In the genomic region with DNA sequence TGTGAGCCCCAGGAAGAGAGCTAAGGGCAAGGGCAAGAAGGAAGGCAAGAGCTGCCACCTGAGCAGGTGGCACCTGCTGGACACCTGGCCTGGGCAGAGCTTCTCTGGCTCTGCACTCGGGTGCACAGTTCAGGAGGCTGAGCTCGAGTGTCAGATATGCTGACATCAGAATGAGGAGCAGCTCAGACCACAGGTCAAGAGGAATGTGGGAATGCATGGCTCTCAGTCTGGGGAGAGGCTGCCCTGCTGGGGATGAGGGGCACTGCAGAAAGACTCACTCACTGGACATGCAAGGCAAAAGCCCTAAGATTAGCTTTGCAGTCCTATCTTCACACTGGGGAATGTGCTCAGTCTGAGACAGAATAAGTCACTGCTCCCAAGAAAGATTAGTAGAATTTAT, we compare ENCODE assay signal across 26 mouse cellular contexts. TPM values are rescaled to one million over a fixed set of nuclear protein-coding genes. Genes with fewer than 3 reads are reported as not detected.
A peak's percentile ranks its signal among the peaks of the same experiment; 100 is the strongest.
DNase-seq lines count a peak whose midpoint lies in the region; ATAC-seq lines count a peak whose summit lies in the region.
"Had no signal": no experiment of that assay in that cellular context is flagged by ENCODE, and none has a peak within 500 bp of the region (broad histone marks: within the 10 kb centered on the region; RNA-seq: fewer than 3 reads in every experiment).

No protein-coding gene starts in this region.

- ATAC-seq in midbrain, embryonic 15.5 days (replicated peaks): 0 out of 2 replicates have a peak, but pooled peaks have one; percentile 20
- ATAC-seq in midbrain, embryonic 16.5 days: no peak
- ATAC-seq in frontal cortex, adult (ENCODE audit: low TSS enrichment): no peak
- ATAC-seq: intestine, embryonic 15.5 days had no signal

- WGBS in midbrain, embryonic 15.5 days: 80% methylated on average over 2 of the region's 2 CpGs
- 53% methylated on average over 2 of the region's 2 CpGs for WGBS in midbrain, embryonic 16.5 days

- H3K4me1 ChIP-seq in midbrain, embryonic 15.5 days: no peaks in the 10 kb centered on the region
- H3K4me1 ChIP-seq in midbrain, embryonic 16.5 days (ENCODE audit: control insufficient read depth, insufficient read depth, low read length): no peaks in the 10 kb centered on the region
- H3K4me1 ChIP-seq: heart, embryonic 13.5 days; intestine, embryonic 15.5 days; midbrain, embryonic 12.5 days; neural tube, embryonic 13.5 days had no signal

- H3K4me3 ChIP-seq in midbrain, embryonic 15.5 days: no peak overlapping the region
- no peak overlapping the region for H3K4me3 ChIP-seq in midbrain, embryonic 16.5 days (ENCODE audit: low read depth, low read length)
- H3K4me3 ChIP-seq: gastrocnemius, adult 2 months; heart, embryonic 13.5 days; intestine, embryonic 15.5 days; left cerebral cortex, adult 2 months; midbrain, embryonic 12.5 days; neural tube, embryonic 13.5 days had no signal

- H3K27me3 ChIP-seq in midbrain, embryonic 15.5 days (replicated peaks): no peaks in the 10 kb centered on the region
- H3K27me3 ChIP-seq in midbrain, embryonic 16.5 days (ENCODE audit: control insufficient read depth, insufficient read depth, low read depth, low read length): no peaks in the 10 kb centered on the region
- H3K27me3 ChIP-seq: heart, embryonic 13.5 days; intestine, embryonic 15.5 days; midbrain, embryonic 12.5 days; neural tube, embryonic 13.5 days had no signal

- H3K9me3 ChIP-seq in midbrain, embryonic 15.5 days: no peaks in the 10 kb centered on the region
- H3K9me3 ChIP-seq in midbrain, embryonic 16.5 days (replicated peaks; ENCODE audit: control insufficient read depth, low read length, poor library complexity, severe bottlenecking): no peaks in the 10 kb centered on the region
- H3K9me3 ChIP-seq: heart, embryonic 13.5 days; intestine, embryonic 15.5 days; midbrain, embryonic 12.5 days; neural tube, embryonic 13.5 days had no signal

- no peak overlapping the region for H3K27ac ChIP-seq in midbrain, embryonic 15.5 days
- H3K27ac ChIP-seq in midbrain, embryonic 16.5 days (ENCODE audit: low read length): no peak overlapping the region
- H3K27ac ChIP-seq: gastrocnemius, adult 2 months; heart, embryonic 13.5 days; hindbrain, embryonic 14.5 days; intestine, embryonic 15.5 days; left cerebral cortex, adult 2 months; macrophage; midbrain, embryonic 12.5 days; neural tube, embryonic 13.5 days had no signal

- no peak overlapping the region for H3K9ac ChIP-seq in midbrain, embryonic 15.5 days
- H3K9ac ChIP-seq in midbrain, embryonic 16.5 days (ENCODE audit: low read depth, low read length): no peak overlapping the region
- H3K9ac ChIP-seq: heart, embryonic 13.5 days; hindbrain, embryonic 14.5 days; intestine, embryonic 15.5 days; lung, embryonic 14.5 days; midbrain, embryonic 12.5 days; neural tube, embryonic 13.5 days had no signal

- DNase-seq in cerebellum, postnatal 10 days: peak; percentile 18 to 29
- DNase-seq in cerebellum, adult 11-12 months: no peak
- peak; percentile 41 for DNase-seq in kidney, postnatal 10 days
- DNase-seq in gastrocnemius, postnatal 10 days: no peak
- DNase-seq: cerebellum, postnatal 36 days; gastrocnemius, adult 2 months; layer of hippocampus, adult 9-11 months; lung, embryonic 14.5 days; right cerebral cortex, adult 18-20 months; thymus, postnatal 36 days had no signal

- H3K4me2 ChIP-seq in midbrain, embryonic 15.5 days: no peak overlapping the region
- H3K4me2 ChIP-seq in midbrain, embryonic 16.5 days (ENCODE audit: low read length): no peak overlapping the region
- H3K4me2 ChIP-seq: heart, embryonic 13.5 days; hindbrain, embryonic 14.5 days; intestine, embryonic 15.5 days; liver, embryonic 11.5 days; lung, embryonic 14.5 days; midbrain, embryonic 12.5 days; neural tube, embryonic 13.5 days had no signal

- no peaks in the 10 kb centered on the region for H3K36me3 ChIP-seq in midbrain, embryonic 15.5 days (replicated peaks)
- no peaks in the 10 kb centered on the region for H3K36me3 ChIP-seq in midbrain, embryonic 16.5 days (ENCODE audit: control insufficient read depth, insufficient read depth, low read length)
- H3K36me3 ChIP-seq: heart, embryonic 13.5 days; intestine, embryonic 15.5 days; midbrain, embryonic 12.5 days; neural tube, embryonic 13.5 days had no signal

RNA-seq across cellular contexts. Expression of gene Ankrd34b, which starts 23.6 kb away (rescaled TPM):
- polyA plus RNA-seq in midbrain, embryonic 15.5 days (2015; fragmentation: Nextera tagmentation; extraction: Ambion mirVana): 2.2 and 2.6 TPM in 2 replicates
- 3.6 and 3.8 TPM in 2 replicates for polyA plus RNA-seq in midbrain, embryonic 16.5 days (2015; fragmentation: Nextera tagmentation; extraction: Ambion mirVana)
- total RNA-seq in gastrocnemius, postnatal 10 days (2021): under 1 TPM in 1 of 2 experiments, not detected in 1; 0.07 TPM
- total RNA-seq: CH12.LX; gastrocnemius, adult 2 months; granulocyte monocyte progenitor cell, adult 5-6 weeks; heart, postnatal 25 days; MEL had no signal
- polyA plus RNA-seq: forebrain, embryonic 11.5 days; macrophage had no signal

RNA-seq across cellular contexts. Expression of gene Msh3, which starts 47.3 kb away (rescaled TPM):
- polyA plus RNA-seq in midbrain, embryonic 15.5 days (2015; fragmentation: Nextera tagmentation; extraction: Ambion mirVana): 22.9 and 24.5 TPM in 2 replicates
- 21.8 and 25.0 TPM in 2 replicates for polyA plus RNA-seq in midbrain, embryonic 16.5 days (2015; fragmentation: Nextera tagmentation; extraction: Ambion mirVana)
- total RNA-seq in gastrocnemius, postnatal 10 days (2021): 10 to 100 TPM in 1 of 2 experiments, 1 to 10 TPM in 1; 9.6 to 18.5 TPM

RNA-seq across cellular contexts. Expression of gene Dhfr, which starts 47.5 kb away (rescaled TPM):
- 3.8 and 4.6 TPM in 2 replicates for polyA plus RNA-seq in midbrain, embryonic 15.5 days (2015; fragmentation: Nextera tagmentation; extraction: Ambion mirVana)
- polyA plus RNA-seq in midbrain, embryonic 16.5 days (2015; fragmentation: Nextera tagmentation; extraction: Ambion mirVana): 3.2 and 3.3 TPM in 2 replicates
- total RNA-seq in gastrocnemius, postnatal 10 days (2021): 1 to 10 TPM; 1.9 to 2.8 TPM

Comparison
In these comparisons a context has a peak if more than half of its experiments do, and no peak if none do; other contexts are left out.
1. DNase-seq: peak in cerebellum, postnatal 10 days (2 of 2) and kidney, postnatal 10 days (single experiment); none in cerebellum, adult 11-12 months (single experiment) and gastrocnemius, postnatal 10 days (single experiment).